Mouse (Mus musculus): ENCODE results near the gene Eya3.
"Not testable (repeated sequence)": the region's sequence is repeated elsewhere in the genome, so short reads cannot be mapped to it uniquely, and the experiment has no call there.

The Eya3 gene

GRCm38 (mm10) chr4:132638461-132639190, at the start of gene Eya3:
Eya3 (plus strand) TSS chr4:132638987.
- DNase-seq, result peak; percentile 97

DNA sequence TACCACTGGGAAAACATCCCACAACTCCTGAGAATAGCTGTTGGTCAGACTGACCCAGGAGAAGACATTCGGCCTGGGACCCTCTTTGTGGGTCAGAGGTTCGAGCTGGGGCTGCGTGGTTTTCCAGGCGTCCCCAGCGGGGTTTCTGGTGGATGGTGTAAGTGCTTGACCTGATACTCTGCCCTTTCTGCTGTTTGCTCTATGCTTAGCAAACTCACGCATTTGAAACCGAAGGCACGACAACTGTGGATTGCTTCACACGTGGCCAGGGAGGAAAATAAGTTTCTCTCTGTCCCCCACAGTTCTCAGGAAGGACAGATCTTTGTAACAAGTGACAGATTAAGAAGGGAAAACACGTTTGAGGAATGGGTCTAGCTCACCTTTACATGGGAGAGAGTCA, 48.1 kb upstream of the Eya3 start:
- no peak for DNase-seq

DNA sequence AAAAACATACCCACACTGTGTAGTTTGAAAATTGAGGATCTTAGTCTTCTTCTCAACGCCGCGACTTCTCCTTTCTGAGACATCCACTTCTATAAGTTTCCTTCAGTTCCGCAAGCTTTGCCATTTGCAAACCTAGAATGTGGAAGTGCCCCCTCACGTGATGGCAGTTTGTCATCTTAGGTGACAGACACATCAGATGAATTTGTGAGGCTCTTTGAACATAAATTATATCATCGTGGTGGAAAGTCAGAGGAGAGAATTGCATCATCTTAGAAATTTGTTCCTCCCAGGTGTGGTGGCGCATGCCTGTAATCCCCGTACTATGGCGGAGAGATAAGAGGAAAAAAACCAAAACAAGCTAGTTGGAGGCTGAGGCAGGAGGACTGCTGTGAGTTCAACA, 45.8 kb upstream of the Eya3 start:
- DNase-seq, result peak; percentile 34

DNA sequence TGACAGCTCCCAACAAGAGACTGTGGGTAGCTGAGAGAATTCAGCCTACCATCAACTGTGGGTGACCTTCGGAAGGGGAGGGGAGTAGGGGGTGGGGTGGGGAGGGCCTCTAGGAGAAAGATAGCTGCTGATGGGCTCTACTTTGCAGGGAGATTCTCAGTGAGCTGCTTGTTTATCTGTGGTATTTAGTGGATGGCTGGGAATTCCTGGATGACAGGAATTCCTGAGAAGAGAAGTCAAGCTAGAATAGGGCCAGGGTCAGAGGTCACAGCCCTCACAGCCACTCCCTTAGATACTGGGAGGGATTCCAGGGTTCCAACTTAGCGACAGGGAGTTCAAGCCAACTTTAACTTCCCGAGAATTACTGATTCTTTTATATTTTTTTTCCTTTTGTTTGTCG, 44.6 kb upstream of the Eya3 start:
- DNase-seq, result no peak

DNA sequence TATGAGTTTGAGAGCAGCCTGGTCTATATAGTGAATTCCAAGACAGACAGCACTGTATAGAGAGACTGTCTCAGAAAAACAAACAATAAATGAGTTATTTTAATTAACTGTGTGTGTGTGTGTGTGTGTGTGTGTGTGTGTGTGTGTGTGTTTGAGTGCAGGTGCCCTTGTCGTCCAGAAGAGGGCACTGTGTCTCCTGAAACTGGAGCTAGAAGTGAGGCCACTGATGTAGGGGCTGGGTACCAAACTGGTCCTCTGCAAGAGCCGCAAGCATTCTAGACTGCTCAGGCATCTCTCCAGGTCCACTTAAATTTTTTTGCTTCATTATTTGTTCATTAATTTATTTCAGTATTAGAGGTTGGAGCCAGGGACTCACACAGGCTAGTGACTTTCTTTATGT, 39.9 kb upstream of the Eya3 start:
- DNase-seq, result no peak

DNA sequence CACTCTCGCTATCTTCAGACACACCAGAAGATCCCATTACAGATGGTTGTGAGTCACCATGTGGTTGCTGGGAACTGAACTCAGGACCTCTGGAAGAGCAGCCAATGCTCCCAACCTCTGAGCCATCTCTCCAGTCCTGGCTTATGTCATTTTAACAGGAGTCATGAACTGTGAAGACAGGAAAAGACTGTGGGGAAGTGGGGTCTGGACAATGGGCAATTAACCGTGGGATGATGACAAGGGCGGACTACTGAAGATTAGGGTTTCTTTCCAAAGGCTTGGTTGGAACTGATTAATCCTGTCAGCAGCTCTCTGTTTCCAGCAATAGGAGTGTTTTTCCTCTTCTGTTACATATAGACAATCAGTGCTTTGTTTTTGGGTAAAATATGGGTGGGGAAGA, 39.0 kb upstream of the Eya3 start:
- DNase-seq, result no peak

DNA sequence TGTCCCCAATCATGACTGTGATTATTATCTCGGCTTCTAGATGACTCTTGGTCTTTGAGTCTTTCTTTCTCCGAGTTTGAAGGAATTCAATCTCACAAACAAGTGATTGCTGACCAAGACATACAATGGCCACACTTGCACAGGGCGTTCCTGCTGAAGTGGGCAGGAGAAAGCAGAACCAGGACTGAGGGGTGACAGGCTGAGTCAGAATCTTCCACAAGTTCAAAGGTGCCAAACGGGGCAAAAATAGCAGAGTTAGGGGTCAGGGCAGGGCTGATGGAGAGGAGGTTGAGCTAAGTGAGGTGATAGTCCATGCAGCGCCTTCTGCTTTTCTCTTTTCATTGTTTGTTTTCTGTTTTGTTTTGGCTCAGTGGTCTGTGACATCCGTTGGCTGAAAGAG, 38.3 kb upstream of the Eya3 start:
- no peak for DNase-seq

- not testable (repeated sequence) for DNase-seq
These were observed 37.5 kb upstream of the Eya3 start for GRCm38 (mm10) chr4:132601242-132601641.

- DNase-seq, result no peak
These were observed 35.3 kb upstream of the Eya3 start for GRCm38 (mm10) chr4:132603468-132603867.

DNA sequence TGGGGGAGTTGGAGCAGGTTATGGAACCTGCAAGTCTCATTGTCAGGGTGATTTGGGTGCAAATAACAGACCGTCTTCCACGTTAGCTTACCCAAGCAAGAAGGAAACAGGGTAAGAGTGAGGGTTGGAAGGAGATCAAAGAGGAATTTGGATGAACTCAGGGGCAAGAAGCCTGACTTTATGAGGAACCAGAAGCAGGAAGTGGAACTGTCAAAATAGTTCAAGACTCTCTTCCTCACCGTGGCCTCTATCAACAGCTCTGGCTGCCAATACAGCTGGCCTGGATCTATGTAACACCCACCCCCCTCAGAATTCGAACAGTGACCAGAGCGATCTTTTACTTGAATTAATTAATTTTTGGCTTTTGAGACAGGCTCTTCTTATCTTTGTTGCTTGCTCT, 33.0 kb upstream of the Eya3 start:
- peak; percentile 76 for DNase-seq

DNA sequence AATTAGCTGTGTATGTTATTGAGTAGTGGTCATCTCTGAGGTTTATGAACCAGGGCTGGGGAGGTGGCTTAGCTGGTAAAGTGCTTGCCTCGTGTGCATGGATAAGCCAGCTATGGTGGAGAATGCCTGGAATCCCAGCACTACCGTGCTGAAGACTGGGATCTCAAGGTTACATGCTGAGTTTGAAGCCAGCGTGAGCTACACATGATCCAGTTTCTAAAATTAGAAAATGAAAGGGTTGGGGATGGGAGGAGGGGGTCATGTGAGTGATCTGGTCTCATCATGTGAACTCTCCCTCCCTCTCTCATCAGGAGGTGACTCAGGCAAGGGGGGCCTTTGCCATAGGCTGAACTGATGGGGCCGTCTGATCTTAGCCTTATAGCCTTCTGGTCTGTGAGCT, 30.6 kb upstream of the Eya3 start:
- DNase-seq, result no peak

- DNase-seq, result no peak
These were observed 28.3 kb upstream of the Eya3 start for GRCm38 (mm10) chr4:132610301-132610984.

DNA sequence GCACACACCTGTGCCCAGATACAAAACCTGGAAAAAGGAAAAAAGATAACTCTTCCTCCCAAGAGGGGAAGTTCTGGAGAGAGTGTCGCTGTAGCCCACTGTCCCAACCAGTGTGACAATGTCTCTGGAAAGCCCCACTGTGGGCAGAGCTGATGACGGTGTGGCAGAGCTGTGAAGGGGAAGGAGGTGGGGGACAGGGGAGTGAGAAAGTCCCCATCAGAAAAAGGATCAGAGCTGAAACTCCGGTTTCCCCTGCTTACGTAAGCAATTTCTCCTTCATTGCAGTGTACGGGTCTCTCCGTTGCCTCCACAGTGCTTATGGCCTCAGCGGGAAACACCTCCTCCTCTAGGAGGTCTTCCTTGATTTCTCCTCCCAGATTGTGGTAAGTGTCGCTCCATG, 27.5 kb upstream of the Eya3 start:
- no peak for DNase-seq

- no peak for DNase-seq
These were observed 20.9 kb upstream of the Eya3 start for GRCm38 (mm10) chr4:132617873-132618272.

GRCm38 (mm10) chr4:132618850-132619375, 19.9 kb upstream of the Eya3 start:
- peak; percentile 65 for DNase-seq

- no peak for DNase-seq
These were observed 18.7 kb upstream of the Eya3 start for GRCm38 (mm10) chr4:132620134-132620533.

- no peak for DNase-seq
These were observed 17.3 kb upstream of the Eya3 start for GRCm38 (mm10) chr4:132621287-132622068.

GRCm38 (mm10) chr4:132624034-132624657, 14.6 kb upstream of the Eya3 start:
- no peak for DNase-seq

- DNase-seq, result peak; percentile 82
These were observed 10.0 kb upstream of the Eya3 start for GRCm38 (mm10) chr4:132628830-132629229.

DNA sequence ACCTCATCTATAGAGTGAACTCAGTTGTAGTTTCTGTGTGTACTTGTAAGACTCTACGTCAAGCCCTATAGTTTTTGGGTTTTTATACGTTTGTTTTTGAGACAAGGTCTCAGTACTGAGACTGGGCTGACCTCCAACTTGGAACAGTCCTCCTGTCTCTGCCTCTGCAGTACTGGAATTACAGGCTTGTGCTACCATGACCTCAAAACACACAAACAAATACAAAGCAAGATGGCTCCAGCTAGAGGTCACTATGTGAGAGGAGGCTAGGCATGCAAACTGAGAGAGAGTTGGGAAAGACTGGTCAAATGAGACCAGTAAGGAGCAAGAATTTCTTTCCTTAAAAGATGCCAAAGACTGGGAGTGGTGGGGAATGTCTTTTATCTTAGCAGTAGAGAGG, 2.8 kb upstream of the Eya3 start:
- no peak for DNase-seq

GRCm38 (mm10) chr4:132636554-132636953, 2.2 kb upstream of the Eya3 start:
- peak; percentile 50 for DNase-seq

- peak; percentile 48 for DNase-seq
These were observed 465 bp downstream of the Eya3 start for GRCm38 (mm10) chr4:132639191-132639713.

GRCm38 (mm10) chr4:132647439-132647838, 8.7 kb downstream of the Eya3 start:
- no peak for DNase-seq

All from lung, postnatal 10 days (tissue).